Mouse (Mus musculus): ENCODE results near the gene Tex52. TPM values are rescaled to one million over a fixed set of nuclear protein-coding genes. Genes with fewer than 3 reads are reported as not detected.
A peak's percentile ranks its signal among the peaks of the same experiment; 100 is the strongest.

Tex52 gene
- polyA plus RNA-seq, 1 experiment from 2014 or later, result 0.30 TPM

- H3K9me3 ChIP-seq (ENCODE audit: control insufficient read depth, low read depth, low read length), result no peaks in the 10 kb centered on the region
- peaks cover 56% of the 10 kb centered on the region for H3K36me3 ChIP-seq (ENCODE audit: control insufficient read depth, insufficient read depth, low read length)
- H3K9ac ChIP-seq (replicated peaks; ENCODE audit: low read depth, low read length), result no peak overlapping the region
- no peak overlapping the region for H3K4me3 ChIP-seq (ENCODE audit: low read depth, low read length)
- H3K4me1 ChIP-seq (ENCODE audit: control insufficient read depth, insufficient read depth, low read length), result no peaks in the 10 kb centered on the region
- ATAC-seq (ENCODE audit: insufficient number of reproducible peaks, insufficient read depth, low FRiP score, low read depth), result no peak; the same call in 1 of the 2 replicates
- no peak overlapping the region for H3K4me2 ChIP-seq (replicated peaks; ENCODE audit: low read depth, low read length)
- H3K27me3 ChIP-seq (ENCODE audit: control insufficient read depth, insufficient read depth, low read length), result no peaks in the 10 kb centered on the region
- WGBS, result 19% methylated on average over 3 of the region's 3 CpGs
- H3K27ac ChIP-seq (ENCODE audit: low read length), result no peak overlapping the region
Measured at GRCm38 (mm10) chr6:128411115-128411514, 35.9 kb downstream of the Tex52 start.

GRCm38 (mm10) chr6:128416169-128416568, 40.9 kb downstream of the Tex52 start:
- no peaks in the 10 kb centered on the region for H3K4me1 ChIP-seq (ENCODE audit: control insufficient read depth, insufficient read depth, low read length)
- WGBS, result 78% methylated on average over 5 of the region's 5 CpGs

GRCm38 (mm10) chr6:128418076-128418475, 42.8 kb downstream of the Tex52 start:
- no peak overlapping the region for H3K27ac ChIP-seq (ENCODE audit: low read length)
- no peak overlapping the region for H3K4me3 ChIP-seq (ENCODE audit: low read depth, low read length)
- H3K27me3 ChIP-seq (ENCODE audit: control insufficient read depth, insufficient read depth, low read length), result no peaks in the 10 kb centered on the region
- H3K9me3 ChIP-seq (ENCODE audit: control insufficient read depth, low read depth, low read length), result no peaks in the 10 kb centered on the region
- ATAC-seq (ENCODE audit: insufficient number of reproducible peaks, insufficient read depth, low FRiP score, low read depth), result no peak
- H3K4me1 ChIP-seq (ENCODE audit: control insufficient read depth, insufficient read depth, low read length), result no peaks in the 10 kb centered on the region
- peaks cover 14% of the 10 kb centered on the region; the same call in 1 of the 2 replicates for H3K36me3 ChIP-seq (ENCODE audit: control insufficient read depth, insufficient read depth, low read length)
- no peak overlapping the region for H3K9ac ChIP-seq (replicated peaks; ENCODE audit: low read depth, low read length)
- 80% methylated on average over 1 of the region's 1 CpGs for WGBS
- no peak overlapping the region for H3K4me2 ChIP-seq (replicated peaks; ENCODE audit: low read depth, low read length)

More at GRCm38 (mm10) chr6:128416169-128416568, 40.9 kb downstream of the Tex52 start:
- Histone ChIP-seq H3K4me3 (ENCODE audit: low read depth, low read length) (no peak overlapping the region), H3K27ac (ENCODE audit: low read length) (no peak overlapping the region), H3K27me3 (ENCODE audit: control insufficient read depth, insufficient read depth, low read length) (no peaks in the 10 kb centered on the region), H3K36me3 (ENCODE audit: control insufficient read depth, insufficient read depth, low read length) (peaks cover 25% of the 10 kb centered on the region; the same call in 1 of the 2 replicates), H3K4me2 (replicated peaks; ENCODE audit: low read depth, low read length) (no peak overlapping the region), H3K9me3 (ENCODE audit: control insufficient read depth, low read depth, low read length) (no peaks in the 10 kb centered on the region), H3K9ac (replicated peaks; ENCODE audit: low read depth, low read length) (no peak overlapping the region)
- ATAC-seq (ENCODE audit: insufficient number of reproducible peaks, insufficient read depth, low FRiP score, low read depth), result no peak

GRCm38 (mm10) chr6:128421036-128421435, 45.8 kb downstream of the Tex52 start:
- no peaks in the 10 kb centered on the region for H3K27me3 ChIP-seq (ENCODE audit: control insufficient read depth, insufficient read depth, low read length)
- WGBS, result 84% methylated on average over 2 of the region's 2 CpGs
- no peaks in the 10 kb centered on the region for H3K9me3 ChIP-seq (ENCODE audit: control insufficient read depth, low read depth, low read length)
- H3K4me3 ChIP-seq (ENCODE audit: low read depth, low read length), result no peak overlapping the region
- no peak for ATAC-seq (ENCODE audit: insufficient number of reproducible peaks, insufficient read depth, low FRiP score, low read depth)
- no peak overlapping the region for H3K27ac ChIP-seq (ENCODE audit: low read length)
- H3K4me2 ChIP-seq (replicated peaks; ENCODE audit: low read depth, low read length), result no peak overlapping the region
- H3K36me3 ChIP-seq (ENCODE audit: control insufficient read depth, insufficient read depth, low read length), result peaks cover 3% of the 10 kb centered on the region; the same call in 1 of the 2 replicates
- no peak overlapping the region for H3K9ac ChIP-seq (replicated peaks; ENCODE audit: low read depth, low read length)
- H3K4me1 ChIP-seq (ENCODE audit: control insufficient read depth, insufficient read depth, low read length), result 0 out of 2 replicates have a peak, but pooled peaks cover 3% of the 10 kb centered on the region

GRCm38 (mm10) chr6:128421480-128421879, 46.2 kb downstream of the Tex52 start:
- Histone ChIP-seq H3K36me3 (ENCODE audit: control insufficient read depth, insufficient read depth, low read length) (peaks cover 2% of the 10 kb centered on the region; the same call in 1 of the 2 replicates), H3K27me3 (ENCODE audit: control insufficient read depth, insufficient read depth, low read length) (no peaks in the 10 kb centered on the region), H3K27ac (ENCODE audit: low read length) (no peak overlapping the region), H3K4me3 (ENCODE audit: low read depth, low read length) (no peak overlapping the region), H3K4me1 (ENCODE audit: control insufficient read depth, insufficient read depth, low read length) (0 out of 2 replicates have a peak, but pooled peaks cover 3% of the 10 kb centered on the region), H3K9ac (replicated peaks; ENCODE audit: low read depth, low read length) (no peak overlapping the region), H3K4me2 (replicated peaks; ENCODE audit: low read depth, low read length) (no peak overlapping the region), H3K9me3 (ENCODE audit: control insufficient read depth, low read depth, low read length) (no peaks in the 10 kb centered on the region)
- 89% methylated on average over 3 of the region's 3 CpGs for WGBS
- ATAC-seq (ENCODE audit: insufficient number of reproducible peaks, insufficient read depth, low FRiP score, low read depth), result no peak

GRCm38 (mm10) chr6:128423496-128424268, 48.4 kb downstream of the Tex52 start:
- Histone ChIP-seq H3K27me3 (ENCODE audit: control insufficient read depth, insufficient read depth, low read length) (no peaks in the 10 kb centered on the region), H3K4me3 (ENCODE audit: low read depth, low read length) (peak overlapping the region; percentile 60), H3K27ac (ENCODE audit: low read length) (peak overlapping the region; percentile 90), H3K4me2 (replicated peaks; ENCODE audit: low read depth, low read length) (peak overlapping the region; percentile 70), H3K4me1 (ENCODE audit: control insufficient read depth, insufficient read depth, low read length) (0 out of 2 replicates have a peak, but pooled peaks cover 3% of the 10 kb centered on the region), H3K9ac (replicated peaks; ENCODE audit: low read depth, low read length) (peak overlapping the region; percentile 63), H3K36me3 (ENCODE audit: control insufficient read depth, insufficient read depth, low read length) (peaks cover 4% of the 10 kb centered on the region), H3K9me3 (ENCODE audit: control insufficient read depth, low read depth, low read length) (no peaks in the 10 kb centered on the region)
- peak; percentile 39; the same call in 1 of the 2 replicates for ATAC-seq (ENCODE audit: insufficient number of reproducible peaks, insufficient read depth, low FRiP score, low read depth)
- WGBS, result 40% methylated on average over 15 of the region's 16 CpGs

GRCm38 (mm10) chr6:128424269-128425019, 49.2 kb downstream of the Tex52 start, which contains the start of gene Itfg2:
Itfg2 (minus strand) TSS chr6:128424931.
- Histone ChIP-seq H3K9ac (replicated peaks; ENCODE audit: low read depth, low read length) (peak within 1 kb of the TSS; percentile 63), H3K4me3 (ENCODE audit: low read depth, low read length) (peak within 1 kb of the TSS; percentile 60), H3K27me3 (ENCODE audit: control insufficient read depth, insufficient read depth, low read length) (no peaks in the 10 kb centered on the region), H3K27ac (ENCODE audit: low read length) (peak within 1 kb of the TSS; percentile 90), H3K9me3 (ENCODE audit: control insufficient read depth, low read depth, low read length) (no peaks in the 10 kb centered on the region), H3K4me2 (replicated peaks; ENCODE audit: low read depth, low read length) (peak within 1 kb of the TSS; percentile 70), H3K4me1 (ENCODE audit: control insufficient read depth, insufficient read depth, low read length) (0 out of 2 replicates have a peak, but pooled peaks cover 3% of the 10 kb centered on the region), H3K36me3 (ENCODE audit: control insufficient read depth, insufficient read depth, low read length) (peaks cover 11% of the 10 kb centered on the region)
- peak; percentile 94 for ATAC-seq (ENCODE audit: insufficient number of reproducible peaks, insufficient read depth, low FRiP score, low read depth)
- 0% methylated on average over 42 of the region's 42 CpGs for WGBS

GRCm38 (mm10) chr6:128425046-128425445, 49.8 kb downstream of the Tex52 start:
- Histone ChIP-seq H3K36me3 (ENCODE audit: control insufficient read depth, insufficient read depth, low read length) (peaks cover 16% of the 10 kb centered on the region), H3K27ac (ENCODE audit: low read length) (peak overlapping the region; percentile 90; the same call in 1 of the 2 replicates), H3K9me3 (ENCODE audit: control insufficient read depth, low read depth, low read length) (no peaks in the 10 kb centered on the region), H3K4me1 (ENCODE audit: control insufficient read depth, insufficient read depth, low read length) (0 out of 2 replicates have a peak, but pooled peaks cover 3% of the 10 kb centered on the region), H3K4me2 (replicated peaks; ENCODE audit: low read depth, low read length) (peak overlapping the region; percentile 70), H3K9ac (replicated peaks; ENCODE audit: low read depth, low read length) (peak overlapping the region; percentile 63; the same call in 1 of the 2 replicates), H3K4me3 (ENCODE audit: low read depth, low read length) (peak overlapping the region; percentile 60), H3K27me3 (ENCODE audit: control insufficient read depth, insufficient read depth, low read length) (no peaks in the 10 kb centered on the region)
- ATAC-seq (ENCODE audit: insufficient number of reproducible peaks, insufficient read depth, low FRiP score, low read depth), result no peak
- WGBS, result 17% methylated on average over 9 of the region's 9 CpGs
